ENCODE assay signal across 18 mouse cellular contexts in the genomic region with DNA sequence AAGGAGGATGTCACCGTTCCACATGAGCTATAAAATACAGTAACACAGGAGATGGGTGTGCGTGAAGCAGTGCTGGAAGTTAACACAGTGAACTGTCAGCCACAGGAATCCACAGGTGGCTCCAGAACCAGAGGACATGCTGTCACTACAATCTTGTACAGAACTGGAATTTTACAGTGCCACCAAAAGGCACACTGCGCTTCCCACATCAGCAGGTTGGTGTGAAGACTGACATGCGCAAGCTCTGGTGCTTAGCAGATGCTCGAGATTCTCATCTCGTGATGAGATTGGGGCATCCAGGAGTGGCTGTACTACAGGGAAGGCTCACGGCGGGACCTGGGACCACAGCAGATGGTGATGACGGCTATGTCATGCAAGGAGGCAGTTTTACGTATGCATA.
DNase-seq lines count a peak whose midpoint lies in the region; ATAC-seq lines count a peak whose summit lies in the region.
"Had no signal": no experiment of that assay in that cellular context is flagged by ENCODE, and none has a peak within 500 bp of the region (broad histone marks: within the 10 kb centered on the region; RNA-seq: fewer than 3 reads in every experiment).

No protein-coding gene starts in this region.

- intact Hi-C loops in left cerebral cortex, postnatal 25 days (cut with DNase I): no loop called here
- intact Hi-C loops in left cerebral cortex, postnatal 10 days (cut with DNase I): no loop called here

- DNase-seq in frontal cortex, postnatal 10 days (ENCODE audit: low spot score in 2 of 2): no peak
- peak; percentile 32 to 67 for DNase-seq in layer of hippocampus, adult 18-20 months (ENCODE audit: low spot score in 2 of 2)
- DNase-seq in layer of hippocampus, postnatal 25 days (ENCODE audit: extremely low spot score in 1 of 2, low spot score in 1 of 2): no peak
- peak; percentile 21 to 48 for DNase-seq in left cerebral cortex, postnatal 25 days (ENCODE audit: low spot score in 2 of 2)
- DNase-seq in left cerebral cortex, postnatal 10 days (ENCODE audit: extremely low spot score in 1 of 2, low spot score in 2 of 2): no peak
- peak; percentile 24 for DNase-seq in telencephalon, adult 2 months (ENCODE audit: low read depth, low spot score)
- DNase-seq: adrenal gland, postnatal 10 days; B cell, adult 2 months; cerebellum, adult 11-12 months; cerebellum, adult 9-10 months; cerebellum, postnatal 25 days; forebrain, postnatal 0 days; gastrocnemius, postnatal 36 days; heart, adult 11 months; heart, postnatal 4 days had no signal

- peak; percentile 47; the same call in 1 of the 2 replicates for ATAC-seq in frontal cortex, adult (ENCODE audit: low TSS enrichment)
- ATAC-seq: CD4-positive, CD25-positive, alpha-beta regulatory T cell, adult 4 months; forebrain, postnatal 0 days; hindbrain, embryonic 16.5 days had no signal

Comparison
In these comparisons a context has a peak if more than half of its experiments do, and no peak if none do; other contexts are left out.
1. DNase-seq: peak in layer of hippocampus, adult 18-20 months (2 of 2), left cerebral cortex, postnatal 25 days (2 of 2) and telencephalon, adult 2 months (single experiment); none in frontal cortex, postnatal 10 days (0 of 2), layer of hippocampus, postnatal 25 days (0 of 2) and left cerebral cortex, postnatal 10 days (0 of 2).